Mouse (Mus musculus): ENCODE results near the gene Nxf3. TPM values are rescaled to one million over a fixed set of nuclear protein-coding genes. Genes with fewer than 3 reads are reported as not detected.

The Nxf3 gene
- not detected in 2 replicates for polyA plus RNA-seq (2014; fragmentation: Nextera tagmentation; extraction: Ambion mirVana)

DNA sequence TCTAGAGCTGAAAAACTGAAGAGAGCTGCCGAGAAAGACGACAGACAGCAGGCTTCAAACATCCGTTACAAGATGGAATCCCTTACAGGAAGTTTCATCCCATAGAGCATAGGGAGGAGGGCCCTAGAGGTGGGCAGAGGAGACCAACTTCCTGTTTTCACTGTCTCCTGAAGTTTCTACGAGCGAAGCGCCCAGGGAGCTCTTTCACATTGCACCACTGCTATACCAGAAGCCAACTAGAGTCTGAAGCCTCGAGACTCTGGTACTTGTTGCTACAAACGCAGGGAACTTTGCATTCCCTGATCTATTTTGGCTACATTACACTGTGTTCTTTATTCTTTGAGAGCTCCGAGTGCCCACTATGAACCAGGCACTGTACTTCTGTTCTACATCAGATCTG is at the start of gene Nxf3:
Gene Nxf3, minus strand, starts transcription at position 101 of the 400 bp plus-strand sequence.
- no peaks in the 10 kb centered on the region for H3K27me3 ChIP-seq (ENCODE audit: control insufficient read depth, insufficient read depth, low read length)
- no peak for DNase-seq (ENCODE audit: low spot score, missing footprints)
- H3K9ac ChIP-seq (ENCODE audit: low read length): no peak within 1 kb of the TSS
- WGBS: 82% methylated on average over 9 of the region's 9 CpGs
- no peaks in the 10 kb centered on the region for H3K9me3 ChIP-seq (ENCODE audit: control insufficient read depth, low read length)
- H3K4me1 ChIP-seq (ENCODE audit: control insufficient read depth, insufficient read depth, low read length): no peaks in the 10 kb centered on the region
- no peak within 1 kb of the TSS for H3K4me2 ChIP-seq
- no peaks in the 10 kb centered on the region for H3K36me3 ChIP-seq (ENCODE audit: control insufficient read depth, insufficient read depth, low read length)
- no peak for ATAC-seq (ENCODE audit: low FRiP score)
- no peak within 1 kb of the TSS for H3K4me3 ChIP-seq (ENCODE audit: low read depth, low read length)
- no peak within 1 kb of the TSS for H3K27ac ChIP-seq (ENCODE audit: low read depth, low read length)

DNA sequence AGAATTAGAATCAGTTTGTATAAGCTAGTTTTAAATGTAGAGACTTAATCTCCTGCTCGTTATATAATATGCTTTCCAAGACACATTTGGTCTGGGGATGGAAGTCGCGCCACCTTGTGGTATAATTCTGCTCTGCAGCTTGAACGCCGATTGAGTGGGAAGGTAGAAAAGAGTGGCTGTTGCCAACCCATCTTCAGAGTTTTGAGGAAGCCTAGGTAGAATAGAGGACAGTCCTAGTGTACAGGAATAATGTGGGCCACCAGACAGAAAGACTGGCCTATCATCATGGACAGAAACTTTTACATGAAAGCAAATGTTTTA is 42.6 kb upstream of the Nxf3 start:
- H3K27me3 ChIP-seq (ENCODE audit: control insufficient read depth, insufficient read depth, low read length): no peaks in the 10 kb centered on the region
- DNase-seq (ENCODE audit: low spot score, missing footprints): peak; percentile 95
- no peaks in the 10 kb centered on the region for H3K36me3 ChIP-seq (ENCODE audit: control insufficient read depth, insufficient read depth, low read length)
- WGBS: 16% methylated on average over 5 of the region's 5 CpGs
- no peaks in the 10 kb centered on the region for H3K4me1 ChIP-seq (ENCODE audit: control insufficient read depth, insufficient read depth, low read length)
- no peak for ATAC-seq (ENCODE audit: low FRiP score)
- no peak overlapping the region for H3K4me3 ChIP-seq (ENCODE audit: low read depth, low read length)
- no peak overlapping the region for H3K27ac ChIP-seq (ENCODE audit: low read depth, low read length)
- no peak overlapping the region for H3K4me2 ChIP-seq
- H3K9ac ChIP-seq (ENCODE audit: low read length): no peak overlapping the region
- no peaks in the 10 kb centered on the region for H3K9me3 ChIP-seq (ENCODE audit: control insufficient read depth, low read length)

DNA sequence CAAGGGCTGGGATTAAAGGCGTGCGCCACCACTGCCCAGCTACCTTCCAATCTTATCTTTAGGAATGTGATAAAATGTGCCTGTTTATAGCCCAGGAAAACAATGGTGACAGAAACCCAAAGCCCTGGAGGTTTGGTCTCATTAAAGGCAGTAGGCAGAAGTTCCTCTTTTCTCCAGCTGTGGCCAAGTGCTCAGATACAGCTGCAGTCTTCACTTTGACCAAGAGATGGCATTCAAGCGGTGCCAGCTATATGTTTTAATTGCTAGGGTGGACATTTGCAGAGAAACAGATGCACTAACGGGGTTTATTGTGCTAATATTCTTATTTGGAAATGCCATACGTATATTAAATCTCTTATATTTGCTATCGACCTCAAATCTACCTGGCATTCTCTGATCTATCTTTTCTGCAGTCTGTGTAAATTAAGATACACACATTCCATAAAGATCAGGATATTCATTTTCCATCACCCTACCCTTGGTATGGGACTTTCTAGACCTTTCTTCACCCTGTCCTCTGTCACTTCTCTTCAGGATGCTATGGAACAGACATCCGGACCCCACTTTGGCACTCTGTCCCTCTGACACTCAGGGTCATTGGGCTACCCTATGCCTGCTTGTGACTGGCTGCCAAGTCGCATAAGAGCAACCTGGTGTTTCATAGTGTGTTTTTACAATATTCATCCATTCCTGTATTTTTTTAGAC is 42.1 kb upstream of the Nxf3 start:
- Histone ChIP-seq H3K4me2 (no peak overlapping the region), H3K4me1 (ENCODE audit: control insufficient read depth, insufficient read depth, low read length) (no peaks in the 10 kb centered on the region), H3K36me3 (ENCODE audit: control insufficient read depth, insufficient read depth, low read length) (no peaks in the 10 kb centered on the region), H3K4me3 (ENCODE audit: low read depth, low read length) (no peak overlapping the region), H3K27me3 (ENCODE audit: control insufficient read depth, insufficient read depth, low read length) (no peaks in the 10 kb centered on the region), H3K9me3 (ENCODE audit: control insufficient read depth, low read length) (no peaks in the 10 kb centered on the region), H3K9ac (ENCODE audit: low read length) (no peak overlapping the region), H3K27ac (ENCODE audit: low read depth, low read length) (no peak overlapping the region)
- no peak for DNase-seq (ENCODE audit: low spot score, missing footprints)
- WGBS: 66% methylated on average over 8 of the region's 8 CpGs
- no peak for ATAC-seq (ENCODE audit: low FRiP score)

DNA sequence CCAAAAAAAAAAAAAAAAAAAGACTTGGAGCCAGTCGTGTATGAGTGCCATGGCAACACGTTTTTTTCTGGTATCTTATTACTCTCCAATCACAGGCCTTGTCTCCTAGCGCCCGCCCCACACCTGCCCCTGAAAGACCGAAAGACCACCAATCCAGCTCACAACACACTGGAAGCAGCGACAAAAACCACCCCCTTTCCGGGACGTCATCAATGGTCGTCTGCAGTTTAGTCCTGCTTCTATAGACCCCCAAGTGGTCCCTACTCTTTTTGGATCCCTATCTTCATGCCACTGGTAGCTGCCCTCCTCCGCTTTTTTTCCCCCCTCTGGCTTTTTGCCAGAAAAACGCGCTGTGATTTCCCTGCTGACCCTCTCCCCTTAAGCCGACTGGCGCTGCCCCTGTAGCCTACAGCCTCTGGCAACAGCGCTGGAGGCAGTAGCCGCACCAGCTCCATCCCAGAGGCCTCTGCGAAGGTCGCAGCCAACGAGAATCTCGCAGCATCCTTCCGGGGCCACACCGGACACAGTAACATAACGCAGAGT is 30.4 kb upstream of the Nxf3 start:
- Histone ChIP-seq H3K4me1 (ENCODE audit: control insufficient read depth, insufficient read depth, low read length) (no peaks in the 10 kb centered on the region), H3K9me3 (ENCODE audit: control insufficient read depth, low read length) (no peaks in the 10 kb centered on the region), H3K36me3 (ENCODE audit: control insufficient read depth, insufficient read depth, low read length) (no peaks in the 10 kb centered on the region), H3K27me3 (ENCODE audit: control insufficient read depth, insufficient read depth, low read length) (no peaks in the 10 kb centered on the region; the same call in 1 of the 2 replicates), H3K27ac (ENCODE audit: low read depth, low read length) (peak overlapping the region; percentile 67), H3K4me2 (peak overlapping the region; percentile 46), H3K9ac (ENCODE audit: low read length) (peak overlapping the region; percentile 62), H3K4me3 (ENCODE audit: low read depth, low read length) (peak overlapping the region; percentile 32)
- 23% methylated on average over 23 of the region's 23 CpGs for WGBS
- ATAC-seq (ENCODE audit: low FRiP score) (peak; percentile 99), DNase-seq (ENCODE audit: low spot score, missing footprints) (peak; percentile 97)

DNA sequence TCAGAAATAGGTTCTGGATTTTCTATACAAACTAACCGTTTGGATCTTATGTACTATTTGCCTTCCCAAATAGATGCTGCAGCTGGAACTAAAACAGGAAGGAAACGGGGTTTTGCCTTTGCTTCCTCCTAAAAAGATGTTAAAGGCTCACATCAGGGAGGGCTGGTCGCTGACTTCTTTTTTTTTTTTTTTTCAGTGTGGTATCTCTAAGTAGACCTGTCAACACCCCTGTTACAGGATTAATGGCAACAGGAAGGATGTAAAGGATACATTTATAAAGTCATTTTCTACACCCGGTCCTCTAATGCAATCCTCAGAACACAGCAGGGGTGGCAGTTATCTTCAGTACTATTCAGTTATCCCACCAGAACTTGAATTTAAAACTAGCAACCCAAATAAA is 30.0 kb upstream of the Nxf3 start:
- DNase-seq (ENCODE audit: low spot score, missing footprints): no peak
- Histone ChIP-seq H3K4me3 (ENCODE audit: low read depth, low read length) (no peak overlapping the region), H3K9me3 (ENCODE audit: control insufficient read depth, low read length) (no peaks in the 10 kb centered on the region), H3K9ac (ENCODE audit: low read length) (no peak overlapping the region), H3K36me3 (ENCODE audit: control insufficient read depth, insufficient read depth, low read length) (no peaks in the 10 kb centered on the region), H3K4me2 (peak overlapping the region; percentile 46), H3K4me1 (ENCODE audit: control insufficient read depth, insufficient read depth, low read length) (no peaks in the 10 kb centered on the region), H3K27ac (ENCODE audit: low read depth, low read length) (no peak overlapping the region), H3K27me3 (ENCODE audit: control insufficient read depth, insufficient read depth, low read length) (no peaks in the 10 kb centered on the region; the same call in 1 of the 2 replicates)
- 47% methylated on average over 4 of the region's 4 CpGs for WGBS
- 0 out of 2 replicates have a peak, but pooled peaks have one; percentile 1 for ATAC-seq (ENCODE audit: low FRiP score)

DNA sequence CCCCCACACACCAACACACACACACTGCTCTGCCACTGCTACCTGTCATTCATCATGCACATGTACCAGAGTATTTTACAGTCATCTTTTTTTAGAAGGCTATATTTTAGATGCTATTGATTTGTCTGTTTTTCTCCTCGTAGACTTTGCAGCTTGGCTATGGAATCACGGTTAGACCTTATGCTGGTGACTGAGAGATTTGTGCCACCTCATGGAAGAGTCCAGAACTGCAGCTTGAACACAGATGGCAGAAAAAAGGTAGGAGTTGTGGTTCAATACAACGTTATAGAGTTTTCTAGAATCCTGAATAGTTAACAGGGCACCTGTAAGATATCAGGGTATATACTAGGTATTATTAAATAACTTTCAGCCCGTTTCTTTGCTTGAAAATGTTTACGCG is 22.9 kb upstream of the Nxf3 start:
- no peaks in the 10 kb centered on the region for H3K36me3 ChIP-seq (ENCODE audit: control insufficient read depth, insufficient read depth, low read length)
- no peak for ATAC-seq (ENCODE audit: low FRiP score)
- no peak overlapping the region for H3K9ac ChIP-seq (ENCODE audit: low read length)
- H3K9me3 ChIP-seq (ENCODE audit: control insufficient read depth, low read length): no peaks in the 10 kb centered on the region
- H3K27ac ChIP-seq (ENCODE audit: low read depth, low read length): no peak overlapping the region
- no peak overlapping the region for H3K4me3 ChIP-seq (ENCODE audit: low read depth, low read length)
- H3K4me1 ChIP-seq (ENCODE audit: control insufficient read depth, insufficient read depth, low read length): no peaks in the 10 kb centered on the region
- H3K27me3 ChIP-seq (ENCODE audit: control insufficient read depth, insufficient read depth, low read length): no peaks in the 10 kb centered on the region; the same call in 1 of the 2 replicates
- peak; percentile 89 for DNase-seq (ENCODE audit: low spot score, missing footprints)
- no peak overlapping the region for H3K4me2 ChIP-seq
- 48% methylated on average over 6 of the region's 6 CpGs for WGBS

DNA sequence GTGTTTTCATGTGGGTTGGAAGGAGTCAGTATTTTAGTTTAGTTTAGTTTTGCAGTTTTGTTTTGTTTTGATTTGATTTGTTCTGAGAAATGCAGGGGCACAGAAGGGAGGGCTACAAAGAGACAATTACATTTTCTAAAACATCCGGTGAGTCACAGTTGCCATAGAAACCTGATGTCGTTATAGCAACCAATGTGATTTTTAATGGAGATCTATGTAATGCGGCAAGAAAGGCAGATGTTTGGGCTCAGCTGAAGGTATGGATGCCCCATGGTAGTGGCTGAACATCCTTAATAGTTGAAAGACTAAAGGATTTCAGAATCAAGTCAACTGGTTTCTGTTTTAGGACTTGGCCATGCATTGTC is 19.7 kb upstream of the Nxf3 start:
- no peaks in the 10 kb centered on the region; the same call in 1 of the 2 replicates for H3K27me3 ChIP-seq (ENCODE audit: control insufficient read depth, insufficient read depth, low read length)
- ATAC-seq (ENCODE audit: low FRiP score): no peak
- H3K36me3 ChIP-seq (ENCODE audit: control insufficient read depth, insufficient read depth, low read length): no peaks in the 10 kb centered on the region
- H3K9ac ChIP-seq (ENCODE audit: low read length): no peak overlapping the region
- H3K4me3 ChIP-seq (ENCODE audit: low read depth, low read length): no peak overlapping the region
- H3K4me1 ChIP-seq (ENCODE audit: control insufficient read depth, insufficient read depth, low read length): no peaks in the 10 kb centered on the region
- WGBS: 55% methylated on average over 3 of the region's 3 CpGs
- H3K27ac ChIP-seq (ENCODE audit: low read depth, low read length): no peak overlapping the region
- no peaks in the 10 kb centered on the region for H3K9me3 ChIP-seq (ENCODE audit: control insufficient read depth, low read length)
- DNase-seq (ENCODE audit: low spot score, missing footprints): no peak
- no peak overlapping the region for H3K4me2 ChIP-seq

DNA sequence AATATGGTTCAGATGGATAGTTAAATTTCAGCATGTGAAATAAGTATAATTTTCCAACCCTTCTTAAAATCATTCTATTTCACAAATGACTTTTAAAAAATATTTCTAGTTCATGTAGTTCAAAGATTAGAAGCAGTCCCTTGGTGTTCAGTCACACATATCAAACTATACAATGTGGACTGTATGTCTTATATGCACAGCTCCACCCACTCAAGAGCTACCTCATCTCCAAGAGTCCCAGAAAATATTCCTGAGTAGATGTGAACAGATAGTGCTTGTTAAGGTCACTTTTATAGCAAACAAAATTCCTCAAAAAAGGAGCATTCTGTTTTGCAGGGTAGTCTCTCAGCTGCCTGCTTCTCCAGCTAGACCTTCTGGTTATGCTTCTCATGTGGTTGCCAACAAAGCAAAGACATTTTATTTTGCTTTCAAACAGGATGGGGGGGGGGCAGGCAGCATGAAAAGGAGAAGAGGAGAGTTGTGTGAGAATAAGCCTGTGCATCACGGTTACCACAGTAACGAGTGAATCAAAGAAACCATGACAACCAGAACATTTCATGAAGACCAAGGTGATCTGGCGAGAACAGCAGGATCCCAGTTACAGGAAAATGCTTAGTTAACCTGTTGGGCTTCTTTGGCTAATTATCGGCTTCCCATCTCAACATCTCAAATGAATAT is 19.1 kb upstream of the Nxf3 start:
- H3K27me3 ChIP-seq (ENCODE audit: control insufficient read depth, insufficient read depth, low read length): no peaks in the 10 kb centered on the region
- H3K4me1 ChIP-seq (ENCODE audit: control insufficient read depth, insufficient read depth, low read length): no peaks in the 10 kb centered on the region
- H3K9ac ChIP-seq (ENCODE audit: low read length): no peak overlapping the region
- H3K4me3 ChIP-seq (ENCODE audit: low read depth, low read length): no peak overlapping the region
- no peak overlapping the region for H3K27ac ChIP-seq (ENCODE audit: low read depth, low read length)
- H3K36me3 ChIP-seq (ENCODE audit: control insufficient read depth, insufficient read depth, low read length): no peaks in the 10 kb centered on the region
- no peak overlapping the region for H3K4me2 ChIP-seq
- ATAC-seq (ENCODE audit: low FRiP score): no peak
- DNase-seq (ENCODE audit: low spot score, missing footprints): no peak
- WGBS: 51% methylated on average over 4 of the region's 4 CpGs
- H3K9me3 ChIP-seq (ENCODE audit: control insufficient read depth, low read length): no peaks in the 10 kb centered on the region

DNA sequence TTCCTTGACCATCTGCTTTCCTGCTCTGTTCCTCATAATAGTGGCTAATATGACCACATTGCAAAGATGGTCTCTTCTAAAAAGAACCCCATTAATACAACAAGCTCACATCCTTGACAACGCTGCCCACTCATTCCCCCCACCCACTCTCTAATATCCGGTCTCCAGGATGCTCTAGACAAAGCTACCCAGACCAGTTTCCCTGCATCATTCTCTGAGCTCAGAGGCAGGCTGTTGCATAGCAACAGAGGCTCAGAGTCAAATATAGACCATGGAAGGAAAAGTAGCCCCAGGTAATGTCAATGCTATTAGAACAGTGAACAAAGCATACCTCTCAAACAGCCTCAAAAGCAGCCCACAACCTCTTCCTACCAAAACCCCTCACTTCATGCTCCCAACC is 9.4 kb upstream of the Nxf3 start:
- no peak overlapping the region for H3K9ac ChIP-seq (ENCODE audit: low read length)
- H3K4me2 ChIP-seq: no peak overlapping the region
- H3K9me3 ChIP-seq (ENCODE audit: control insufficient read depth, low read length): no peaks in the 10 kb centered on the region
- H3K36me3 ChIP-seq (ENCODE audit: control insufficient read depth, insufficient read depth, low read length): no peaks in the 10 kb centered on the region
- no peaks in the 10 kb centered on the region for H3K27me3 ChIP-seq (ENCODE audit: control insufficient read depth, insufficient read depth, low read length)
- WGBS: 49% methylated on average over 2 of the region's 2 CpGs
- no peaks in the 10 kb centered on the region for H3K4me1 ChIP-seq (ENCODE audit: control insufficient read depth, insufficient read depth, low read length)
- H3K27ac ChIP-seq (ENCODE audit: low read depth, low read length): no peak overlapping the region
- ATAC-seq (ENCODE audit: low FRiP score): no peak
- H3K4me3 ChIP-seq (ENCODE audit: low read depth, low read length): no peak overlapping the region
- no peak for DNase-seq (ENCODE audit: low spot score, missing footprints)
